Mouse (Mus musculus): Measurements from ENCODE around the gene Gnaq. TPM values are rescaled to one million over a fixed set of nuclear protein-coding genes. Genes with fewer than 3 reads are reported as not detected.

Gnaq gene
- polyA plus RNA-seq, 1 experiment from 2014 or later: 5.3 TPM

DNA sequence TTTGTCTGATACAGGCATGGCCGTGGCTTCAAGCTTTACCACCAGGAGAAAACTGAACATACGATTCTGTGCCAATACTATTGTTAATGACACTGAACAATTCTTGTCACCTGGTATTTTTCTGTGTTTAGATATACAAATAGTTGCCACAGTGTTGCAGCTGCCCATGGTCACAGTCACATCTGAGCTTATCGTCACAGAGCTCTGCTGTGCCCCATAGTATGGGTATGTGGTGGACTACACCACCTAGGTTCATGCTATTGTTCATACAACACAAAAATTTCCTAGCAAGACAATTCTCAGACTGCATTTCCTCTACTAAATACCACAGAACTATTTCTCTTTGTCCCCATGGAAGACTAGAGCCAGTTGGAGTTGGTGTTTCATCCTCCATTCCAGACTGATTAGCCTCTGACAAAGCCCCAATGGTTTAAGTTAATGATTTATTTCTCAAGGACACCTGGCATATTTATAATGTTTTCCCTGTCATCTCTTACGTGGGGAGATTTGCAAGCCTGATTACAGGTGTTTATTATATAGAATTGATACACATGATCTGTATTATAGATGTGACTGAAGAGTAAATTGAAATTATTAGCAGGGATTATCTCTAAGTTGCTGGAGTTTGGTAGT lies 207.4 kb downstream of the Gnaq start:
- no peak overlapping the region for H3K27ac ChIP-seq (ENCODE audit: low read depth)
- peak; percentile 80 for ATAC-seq
- peaks cover 3% of the 10 kb centered on the region; the same call in 1 of the 2 replicates for H3K4me1 ChIP-seq (ENCODE audit: insufficient read depth)
- no peaks in the 10 kb centered on the region for H3K9me3 ChIP-seq (ENCODE audit: low read length)
- H3K36me3 ChIP-seq (replicated peaks; ENCODE audit: insufficient read depth, low read length): peaks cover 9% of the 10 kb centered on the region; the same call in 1 of the 2 replicates
- H3K4me2 ChIP-seq (ENCODE audit: low read depth, low read length): no peak overlapping the region
- no peak overlapping the region for H3K9ac ChIP-seq (replicated peaks)
- no peak for DNase-seq
- H3K27me3 ChIP-seq (ENCODE audit: insufficient read depth, low read length): no peaks in the 10 kb centered on the region
- TF ChIP-seq EP300 (IDR thresholded peaks at IDR 0.05; ENCODE audit: low read depth) (no peak), CTCF (IDR thresholded peaks at IDR 0.05; ENCODE audit: low read depth) (no peak)
- WGBS (ENCODE audit: insufficient replicate concordance): 73% methylated on average over 4 of the region's 4 CpGs
- no peak overlapping the region for H3K4me3 ChIP-seq (ENCODE audit: low read depth, low read length)

DNA sequence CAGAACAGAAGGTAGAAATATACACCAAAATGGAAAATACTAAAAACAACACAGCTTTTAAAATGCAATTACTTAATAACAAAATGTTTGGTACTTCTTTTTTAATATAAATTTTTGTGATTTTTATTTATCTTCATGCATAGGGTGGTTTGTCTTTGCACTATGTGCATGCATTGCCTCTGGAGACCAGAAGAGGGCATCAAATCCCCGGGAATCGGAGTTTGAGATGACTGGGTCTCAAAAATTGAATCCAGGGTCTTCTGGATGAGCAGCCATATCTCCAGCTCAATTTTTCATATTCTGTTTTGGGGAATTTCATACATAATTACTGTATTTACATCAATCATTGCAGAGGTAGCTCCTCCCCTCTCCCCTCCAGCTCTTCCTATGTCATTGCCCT lies 210.1 kb downstream of the Gnaq start:
- no peak overlapping the region for H3K27ac ChIP-seq (ENCODE audit: low read depth)
- H3K9me3 ChIP-seq (ENCODE audit: low read length): no peaks in the 10 kb centered on the region
- DNase-seq (no peak), ATAC-seq (no peak)
- H3K4me3 ChIP-seq (ENCODE audit: low read depth, low read length): no peak overlapping the region
- peaks cover 3% of the 10 kb centered on the region; the same call in 1 of the 2 replicates for H3K4me1 ChIP-seq (ENCODE audit: insufficient read depth)
- H3K9ac ChIP-seq (replicated peaks): no peak overlapping the region
- no peaks in the 10 kb centered on the region; the same call in 1 of the 2 replicates for H3K36me3 ChIP-seq (replicated peaks; ENCODE audit: insufficient read depth, low read length)
- WGBS (ENCODE audit: insufficient replicate concordance): 62% methylated on average over 2 of the region's 2 CpGs
- TF ChIP-seq EP300 (IDR thresholded peaks at IDR 0.05; ENCODE audit: low read depth): no peak
- TF ChIP-seq CTCF (IDR thresholded peaks at IDR 0.05; ENCODE audit: low read depth): peak; percentile 48
- H3K27me3 ChIP-seq (ENCODE audit: insufficient read depth, low read length): no peaks in the 10 kb centered on the region
- no peak overlapping the region for H3K4me2 ChIP-seq (ENCODE audit: low read depth, low read length)

DNA sequence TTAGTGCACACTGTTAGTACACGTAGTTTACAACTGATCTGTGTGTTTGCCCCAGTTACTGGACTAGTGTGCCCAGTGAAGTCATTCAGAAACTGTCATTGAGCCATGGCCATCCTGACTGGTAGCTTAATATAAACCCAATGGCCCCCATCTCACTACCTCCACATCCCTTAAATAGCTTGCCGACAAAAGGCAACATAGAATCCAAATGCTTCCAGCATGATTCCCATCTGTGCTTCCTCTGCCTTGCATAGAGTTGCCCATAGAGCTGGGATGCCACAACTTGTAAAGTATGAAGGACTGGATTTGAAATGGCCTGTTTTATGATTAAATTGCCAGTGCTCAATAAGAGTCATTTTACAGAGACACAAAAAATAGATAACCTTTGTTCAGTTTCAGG lies 212.9 kb downstream of the Gnaq start:
- DNase-seq: no peak
- 81% methylated on average over 2 of the region's 2 CpGs for WGBS (ENCODE audit: insufficient replicate concordance)
- no peaks in the 10 kb centered on the region for H3K27me3 ChIP-seq (ENCODE audit: insufficient read depth, low read length)

DNA sequence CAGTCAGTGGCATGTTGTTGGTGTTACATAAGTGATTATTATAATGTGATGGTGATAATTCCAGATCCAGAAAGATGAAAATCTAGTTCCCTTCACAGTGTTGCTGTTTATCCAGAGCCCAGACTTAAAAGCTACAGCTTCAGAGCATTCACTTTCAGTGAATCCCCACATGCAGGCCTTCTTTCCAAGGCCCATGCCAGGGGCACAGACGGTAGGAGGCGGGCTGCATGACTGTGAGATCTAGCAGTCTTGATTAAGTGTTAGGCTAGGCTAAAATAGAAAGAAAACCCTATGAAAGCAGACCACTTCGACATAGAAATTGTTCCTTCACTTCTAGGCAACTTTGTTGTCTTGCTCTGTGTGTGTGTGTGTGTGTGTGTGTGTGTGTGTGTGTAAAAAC lies 214.4 kb downstream of the Gnaq start:
- no peaks in the 10 kb centered on the region for H3K4me1 ChIP-seq (ENCODE audit: insufficient read depth)
- ATAC-seq (no peak), DNase-seq (no peak)
- H3K27ac ChIP-seq (ENCODE audit: low read depth): no peak overlapping the region
- H3K9me3 ChIP-seq (ENCODE audit: low read length): no peaks in the 10 kb centered on the region
- H3K9ac ChIP-seq (replicated peaks): no peak overlapping the region
- no peak overlapping the region for H3K4me2 ChIP-seq (ENCODE audit: low read depth, low read length)
- H3K36me3 ChIP-seq (replicated peaks; ENCODE audit: insufficient read depth, low read length): no peaks in the 10 kb centered on the region; the same call in none of the 2 replicates
- H3K27me3 ChIP-seq (ENCODE audit: insufficient read depth, low read length): no peaks in the 10 kb centered on the region
- TF ChIP-seq EP300 (IDR thresholded peaks at IDR 0.05; ENCODE audit: low read depth) (no peak), CTCF (IDR thresholded peaks at IDR 0.05; ENCODE audit: low read depth) (no peak)
- WGBS (ENCODE audit: insufficient replicate concordance): 75% methylated on average over 3 of the region's 3 CpGs
- no peak overlapping the region for H3K4me3 ChIP-seq (ENCODE audit: low read depth, low read length)

More for the DNA sequence above, 212.9 kb downstream of the Gnaq start:
- Histone ChIP-seq H3K9me3 (ENCODE audit: low read length) (no peaks in the 10 kb centered on the region), H3K27ac (ENCODE audit: low read depth) (no peak overlapping the region), H3K36me3 (replicated peaks; ENCODE audit: insufficient read depth, low read length) (no peaks in the 10 kb centered on the region; the same call in none of the 2 replicates), H3K9ac (replicated peaks) (no peak overlapping the region), H3K4me2 (ENCODE audit: low read depth, low read length) (no peak overlapping the region), H3K4me1 (ENCODE audit: insufficient read depth) (no peaks in the 10 kb centered on the region), H3K4me3 (ENCODE audit: low read depth, low read length) (no peak overlapping the region)
- ATAC-seq: no peak
- TF ChIP-seq CTCF (IDR thresholded peaks at IDR 0.05; ENCODE audit: low read depth) (no peak), EP300 (IDR thresholded peaks at IDR 0.05; ENCODE audit: low read depth) (no peak)

DNA sequence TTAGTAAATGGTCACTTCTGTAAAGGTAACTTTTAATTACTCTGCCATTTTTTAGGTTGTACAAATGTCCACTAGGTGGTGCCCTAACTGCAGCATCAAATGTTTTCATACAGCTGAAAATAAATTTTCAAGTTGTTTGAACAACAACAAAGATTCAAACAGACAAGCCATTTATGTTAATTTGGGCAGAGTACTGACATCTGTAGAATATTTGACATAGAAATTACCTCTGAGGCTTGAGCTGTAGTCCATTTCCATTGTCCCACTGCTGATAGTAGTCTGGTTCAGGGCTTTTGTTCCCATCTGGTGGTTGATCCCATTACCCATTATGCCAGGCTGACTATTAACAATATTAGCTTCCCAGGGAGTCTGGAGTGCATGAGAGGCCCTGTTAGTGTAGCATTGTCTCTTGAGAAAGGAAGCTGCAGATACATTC lies 221.1 kb downstream of the Gnaq start:
- H3K27ac ChIP-seq (ENCODE audit: low read depth): no peak overlapping the region
- H3K9ac ChIP-seq (replicated peaks): no peak overlapping the region
- no peaks in the 10 kb centered on the region for H3K27me3 ChIP-seq (ENCODE audit: insufficient read depth, low read length)
- ATAC-seq (no peak), DNase-seq (no peak)
- H3K4me2 ChIP-seq (ENCODE audit: low read depth, low read length): no peak overlapping the region
- no peaks in the 10 kb centered on the region for H3K36me3 ChIP-seq (replicated peaks; ENCODE audit: insufficient read depth, low read length)
- no peak overlapping the region for H3K4me3 ChIP-seq (ENCODE audit: low read depth, low read length)
- TF ChIP-seq CTCF (IDR thresholded peaks at IDR 0.05; ENCODE audit: low read depth): peak; percentile 72
- no peak for TF ChIP-seq EP300 (IDR thresholded peaks at IDR 0.05; ENCODE audit: low read depth)
- peaks cover 5% of the 10 kb centered on the region; the same call in 1 of the 2 replicates for H3K4me1 ChIP-seq (ENCODE audit: insufficient read depth)
- no peaks in the 10 kb centered on the region for H3K9me3 ChIP-seq (ENCODE audit: low read length)

DNA sequence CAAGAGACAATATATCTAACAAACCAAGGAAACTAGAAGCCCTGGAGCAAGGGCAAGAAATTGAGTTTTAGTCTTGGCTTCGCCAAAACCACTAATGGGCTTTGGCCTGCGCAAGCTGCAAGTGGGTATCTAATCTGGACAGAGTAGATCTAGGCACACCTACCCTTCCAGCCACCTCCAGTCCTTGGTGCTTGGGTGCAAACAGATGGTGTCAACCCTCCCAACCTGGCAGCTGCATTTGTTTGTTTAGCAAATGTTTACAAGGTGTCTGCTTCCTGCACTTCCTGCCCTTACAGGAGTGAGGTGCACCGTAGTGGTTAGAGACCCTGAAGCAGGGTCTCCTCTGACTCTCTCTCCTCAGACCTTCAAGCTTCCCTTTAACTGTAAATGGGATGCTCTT lies 225.5 kb downstream of the Gnaq start:
- Histone ChIP-seq H3K9ac (replicated peaks) (no peak overlapping the region), H3K27me3 (ENCODE audit: insufficient read depth, low read length) (no peaks in the 10 kb centered on the region), H3K9me3 (ENCODE audit: low read length) (no peaks in the 10 kb centered on the region), H3K36me3 (replicated peaks; ENCODE audit: insufficient read depth, low read length) (0 out of 2 replicates have a peak, but pooled peaks cover 8% of the 10 kb centered on the region), H3K4me1 (ENCODE audit: insufficient read depth) (peaks cover 5% of the 10 kb centered on the region; the same call in 1 of the 2 replicates), H3K27ac (ENCODE audit: low read depth) (no peak overlapping the region), H3K4me3 (ENCODE audit: low read depth, low read length) (no peak overlapping the region), H3K4me2 (ENCODE audit: low read depth, low read length) (no peak overlapping the region)
- 68% methylated on average over 3 of the region's 3 CpGs for WGBS (ENCODE audit: insufficient replicate concordance)
- peak; percentile 48 for ATAC-seq
- no peak for DNase-seq
- TF ChIP-seq CTCF (IDR thresholded peaks at IDR 0.05; ENCODE audit: low read depth) (no peak), EP300 (IDR thresholded peaks at IDR 0.05; ENCODE audit: low read depth) (no peak)
